Mouse (Mus musculus): ENCODE results near the gene Cenph.
"Not testable (repeated sequence)": the region's sequence is repeated elsewhere in the genome, so short reads cannot be mapped to it uniquely, and the experiment has no call there.

The Cenph gene

DNA sequence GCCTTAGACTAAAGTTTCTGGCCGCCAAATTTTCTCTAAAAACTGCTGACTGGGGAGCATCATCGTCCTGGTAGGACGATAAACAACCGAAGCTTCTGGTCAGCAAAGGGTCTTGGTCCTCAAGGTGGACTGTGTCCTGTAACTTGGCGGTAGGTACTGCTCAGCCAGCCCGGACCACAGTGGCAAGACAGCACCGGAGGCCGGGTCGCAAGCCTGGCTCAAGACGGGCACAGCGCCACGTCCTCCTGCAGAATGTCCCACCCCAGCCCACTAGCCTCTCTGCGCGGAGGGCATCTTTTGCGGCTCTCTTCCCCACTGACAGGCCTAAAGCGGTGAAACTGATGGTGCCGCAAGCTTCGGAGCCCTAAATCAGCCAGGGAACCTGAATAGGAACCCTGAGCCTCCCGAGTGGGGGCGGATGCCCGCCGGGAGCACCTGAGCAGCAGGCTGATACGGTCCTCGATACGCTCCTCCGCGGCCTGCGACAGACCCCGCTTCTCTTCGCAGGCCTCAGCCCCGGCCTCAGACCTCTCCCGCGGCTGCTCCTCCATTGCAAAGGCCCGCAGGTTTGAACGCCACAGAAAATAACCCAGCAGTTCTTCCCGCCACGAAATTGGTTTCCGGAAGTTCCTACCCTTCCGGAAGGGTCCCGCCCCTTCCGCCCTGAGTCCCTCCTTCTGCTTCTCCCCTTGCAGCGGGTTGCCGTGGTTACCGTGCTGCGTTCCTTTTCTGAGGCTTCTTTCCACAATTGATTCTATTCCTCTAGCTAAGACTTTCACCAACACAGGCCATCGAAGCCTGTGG is at the start of gene Cenph:
Cenph (minus strand) TSS at position 648 of the 804 bp plus-strand sequence.
- no peak for DNase-seq (ENCODE audit: extremely low read depth, low read depth, low spot score)

DNA sequence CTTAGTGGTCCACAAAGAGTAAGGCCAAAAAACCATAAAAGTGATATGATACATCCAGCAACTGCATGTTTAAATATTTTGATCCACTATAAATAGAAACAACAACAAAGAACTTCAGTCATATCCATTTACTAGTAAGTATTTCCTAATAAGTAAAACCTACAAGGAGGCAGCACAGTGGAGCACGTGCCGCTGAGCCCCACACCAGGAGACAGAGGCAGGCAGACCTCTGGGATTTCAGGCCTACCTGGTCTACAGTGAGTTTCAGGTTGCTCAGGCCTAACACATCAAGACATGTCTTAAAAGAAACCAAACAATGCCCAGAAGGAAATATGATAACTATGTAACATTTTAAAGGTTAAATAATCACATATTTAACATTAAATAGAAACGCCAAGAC is 49.2 kb upstream of the Cenph start:
- no peak for DNase-seq (ENCODE audit: extremely low read depth, low read depth, low spot score)

DNA sequence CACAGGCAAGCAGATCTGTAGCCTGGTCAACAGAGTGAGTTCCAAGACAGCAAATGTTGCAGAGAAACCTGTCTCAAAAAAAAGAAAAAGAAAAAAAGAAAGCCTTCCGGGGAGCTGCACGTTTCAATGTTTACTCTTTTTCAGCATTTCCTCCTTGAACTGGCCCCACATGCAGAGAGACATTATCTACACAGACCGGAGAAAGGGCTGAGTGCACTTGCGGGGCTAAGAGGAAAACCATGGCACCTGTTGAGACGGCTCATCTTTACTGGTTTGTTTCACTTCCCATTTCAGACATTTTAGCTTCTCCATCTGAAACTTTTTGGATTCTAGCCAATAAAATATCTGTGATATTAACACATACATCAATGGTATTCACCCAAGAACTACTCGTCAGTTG is 48.6 kb upstream of the Cenph start:
- no peak for DNase-seq (ENCODE audit: extremely low read depth, low read depth, low spot score)

DNA sequence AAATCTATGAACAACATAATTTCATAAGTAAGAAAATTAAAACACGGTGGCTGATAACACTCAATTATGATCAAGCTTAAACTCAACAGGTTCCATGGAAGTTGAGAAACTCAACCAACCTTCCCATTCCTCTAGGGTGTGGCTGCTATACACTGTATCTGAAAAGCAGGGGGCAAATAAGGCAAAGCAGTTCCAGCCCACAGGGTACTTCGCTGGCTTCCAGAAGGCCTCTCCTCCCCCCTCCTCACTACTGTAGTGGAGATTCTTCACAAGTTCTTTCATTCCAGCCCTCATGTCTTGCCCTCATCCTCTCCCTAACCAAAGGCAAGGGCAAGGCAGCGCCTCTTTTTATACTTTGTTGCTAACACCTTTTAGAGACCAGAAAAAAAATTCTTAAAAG is 48.2 kb upstream of the Cenph start:
- no peak for DNase-seq (ENCODE audit: extremely low read depth, low read depth, low spot score)

DNA sequence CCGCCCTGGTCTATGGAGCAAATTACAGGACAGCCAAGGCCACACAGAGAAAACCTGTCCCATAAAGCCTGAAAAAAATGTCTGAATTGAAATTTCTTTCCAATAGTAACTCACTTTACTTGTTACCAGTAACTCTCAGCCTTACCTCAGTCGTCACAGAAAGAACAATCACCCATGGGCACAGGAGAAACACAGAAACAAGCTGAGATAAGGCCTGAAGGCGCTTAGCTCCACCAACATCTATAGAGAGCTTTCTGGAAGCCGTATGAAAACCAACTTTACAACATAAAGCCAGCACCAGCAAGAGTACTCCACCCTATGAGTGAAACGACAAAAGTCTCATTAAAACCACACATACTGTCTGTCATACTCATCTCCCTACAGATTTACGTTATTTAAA is 38.8 kb upstream of the Cenph start:
- DNase-seq (ENCODE audit: extremely low read depth, low read depth, low spot score) = no peak

DNA sequence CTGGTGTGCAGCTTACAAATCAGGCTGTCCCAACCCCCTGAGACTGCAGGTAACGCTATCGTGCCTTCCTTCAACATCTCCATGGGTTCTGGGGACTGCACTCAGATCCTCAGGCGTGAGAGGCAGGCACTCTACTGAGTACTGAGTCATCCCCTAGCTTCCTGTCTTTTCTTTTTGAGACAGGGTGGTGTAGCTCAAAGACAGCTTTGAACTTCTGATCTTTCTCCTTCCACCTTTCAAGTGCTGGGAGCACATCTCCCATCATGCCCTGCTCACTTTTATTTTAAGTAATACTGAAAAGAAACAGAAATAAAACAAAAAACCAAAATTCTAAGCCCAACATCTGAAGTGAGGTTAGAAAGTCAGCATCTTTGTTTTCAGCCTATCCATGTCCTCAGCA is 30.1 kb upstream of the Cenph start:
- DNase-seq (ENCODE audit: extremely low read depth, low read depth, low spot score) = no peak

DNA sequence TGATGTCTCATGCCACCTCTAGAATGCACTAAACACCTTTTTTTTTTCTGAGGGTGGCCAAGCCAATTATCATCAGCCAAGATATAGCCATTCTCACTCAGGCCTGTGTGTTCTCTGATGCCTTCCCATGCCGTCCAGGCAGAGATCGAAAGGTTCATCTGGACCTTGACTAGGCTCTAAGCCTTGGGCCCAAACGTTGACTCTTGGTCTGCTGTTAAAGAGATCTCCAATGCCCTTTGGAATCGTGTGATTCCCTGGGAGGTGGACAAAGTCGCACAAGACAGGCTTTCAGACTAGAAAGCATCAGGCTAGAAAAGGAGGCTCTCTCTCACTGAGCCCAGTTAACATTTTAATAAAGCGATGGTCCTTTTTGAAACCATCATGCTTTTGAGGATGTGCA is 21.5 kb upstream of the Cenph start:
- no peak for DNase-seq (ENCODE audit: extremely low read depth, low read depth, low spot score)

DNA sequence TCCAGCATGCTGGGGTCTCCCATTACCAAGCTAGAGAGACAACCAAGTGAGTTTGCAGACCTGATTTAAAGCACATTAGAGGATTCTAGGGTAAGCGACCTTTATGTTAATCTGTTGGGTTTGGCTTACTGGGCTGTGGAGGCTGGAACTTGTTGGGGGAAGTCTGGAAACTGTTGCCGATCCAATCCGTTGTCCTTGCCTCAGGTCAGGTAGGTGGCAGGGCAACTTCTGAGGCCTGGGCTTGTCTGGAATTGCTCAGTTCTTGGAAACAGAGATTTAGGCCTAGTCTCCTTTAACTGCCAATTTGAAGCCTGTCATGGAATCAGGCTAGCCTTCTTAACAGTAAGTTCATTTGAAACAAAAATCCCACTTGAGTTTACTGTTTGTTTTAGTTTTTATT is 13.4 kb upstream of the Cenph start:
- peak; percentile 82 for DNase-seq (ENCODE audit: extremely low read depth, low read depth, low spot score)

DNA sequence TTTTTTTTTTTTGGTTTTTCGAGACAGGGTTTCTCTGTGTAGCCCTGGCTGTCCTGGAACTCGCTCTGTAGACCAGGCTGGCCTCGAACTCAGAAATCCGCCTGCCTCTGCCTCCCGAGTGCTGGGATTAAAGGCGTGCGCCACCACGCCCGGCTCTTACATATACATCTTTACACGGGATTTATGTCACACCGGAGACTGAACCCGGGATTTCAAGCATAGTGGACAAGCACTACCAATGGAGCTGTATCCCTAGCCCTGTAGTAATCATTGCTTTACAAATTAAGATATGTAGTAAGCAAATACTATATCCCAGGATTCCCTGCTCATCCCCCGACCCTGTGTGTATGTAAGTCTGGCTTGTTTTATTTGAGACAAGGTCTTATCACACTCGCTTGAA is 12.4 kb upstream of the Cenph start:
- not testable (repeated sequence) for DNase-seq (ENCODE audit: extremely low read depth, low read depth, low spot score)

DNA sequence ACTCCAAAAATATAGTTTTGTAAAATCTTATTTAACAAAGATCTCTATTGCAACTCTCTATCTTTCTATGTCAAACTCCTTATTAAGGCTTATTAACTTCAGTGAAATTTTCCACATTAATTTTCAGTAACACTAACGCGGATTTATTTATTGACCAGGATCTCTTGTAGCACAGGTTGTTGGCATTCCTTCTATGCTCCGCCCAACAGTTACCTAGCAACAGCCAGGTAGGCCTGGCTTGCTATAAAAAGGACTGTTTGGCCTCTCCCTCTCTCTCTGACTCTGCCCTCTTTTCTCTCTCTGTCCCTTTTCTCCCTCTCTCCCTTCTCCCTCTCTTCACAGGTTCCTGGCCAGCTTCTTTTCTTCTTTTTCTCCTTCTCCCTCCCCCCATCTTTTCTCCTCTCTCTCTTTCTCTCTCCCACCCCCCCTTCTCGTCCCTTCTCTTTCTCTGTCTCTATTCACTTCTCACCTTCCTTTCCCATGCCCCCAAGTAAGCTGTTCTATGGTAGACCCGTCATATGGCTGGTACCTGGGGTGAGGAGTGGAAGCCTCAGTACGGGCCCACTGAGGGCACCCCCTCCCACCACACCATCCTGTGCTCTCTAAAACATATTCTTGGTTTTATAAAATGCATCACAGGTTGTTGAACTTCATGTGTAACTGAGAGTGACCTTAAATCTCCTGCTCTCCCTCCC is 11.8 kb upstream of the Cenph start:
- DNase-seq (ENCODE audit: extremely low read depth, low read depth, low spot score) = no peak

DNA sequence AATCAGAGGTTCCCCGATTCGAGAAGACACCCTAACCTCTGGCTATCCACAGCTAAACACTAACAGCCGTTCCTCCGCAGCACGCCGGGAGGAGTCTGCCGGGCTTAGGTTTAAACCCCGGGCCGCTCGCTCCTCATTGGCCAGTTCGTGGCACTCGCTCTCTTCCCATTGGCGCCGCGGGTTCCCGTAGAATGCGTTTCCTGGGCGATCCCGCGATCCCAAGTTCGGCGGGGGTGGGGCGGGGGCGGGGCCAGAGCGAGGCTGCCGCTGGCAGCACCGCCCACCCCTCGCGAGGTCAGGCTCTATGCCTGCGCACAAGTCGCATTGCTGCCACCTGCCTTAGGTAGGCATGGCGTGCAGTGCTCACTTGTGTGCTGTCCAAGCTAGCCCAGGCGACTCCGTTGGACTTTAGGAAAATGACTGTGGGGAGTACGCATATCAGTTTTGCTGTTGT is 10.7 kb upstream of the Cenph start, which contains the start of gene Ccnb1:
Ccnb1 (minus strand) TSS at position 157 of the 454 bp plus-strand sequence.
- DNase-seq (ENCODE audit: extremely low read depth, low read depth, low spot score) = no peak

DNA sequence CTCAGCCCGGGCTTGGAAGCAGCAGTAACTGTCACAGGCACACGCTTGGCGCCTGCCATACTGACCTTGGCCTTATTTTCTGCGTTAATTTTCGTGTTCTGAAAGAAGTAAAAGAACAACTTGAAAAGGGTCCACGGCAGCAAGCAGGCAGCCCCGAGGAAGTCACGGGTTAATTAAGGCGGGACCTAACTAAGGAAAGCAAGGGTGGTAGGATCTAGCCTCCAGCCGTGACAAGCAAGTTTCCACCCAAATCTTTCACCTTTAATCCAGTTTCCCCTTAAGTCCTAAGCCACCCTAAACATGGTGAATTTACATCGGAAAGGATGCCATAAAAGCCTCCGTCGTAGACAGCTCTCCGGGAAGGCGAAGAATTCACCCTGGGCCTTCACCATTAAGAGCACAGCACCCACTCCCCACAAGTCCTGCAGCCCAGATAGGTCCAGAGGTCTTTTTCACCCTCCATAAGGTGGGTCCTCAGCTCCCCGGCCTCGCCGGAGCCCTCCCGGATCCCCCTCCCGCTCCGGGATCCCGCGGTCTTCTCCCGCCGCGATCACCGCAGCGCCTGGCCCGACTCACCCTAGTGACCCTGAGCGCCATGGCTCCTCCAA is 10.2 kb upstream of the Cenph start:
- no peak for DNase-seq (ENCODE audit: extremely low read depth, low read depth, low spot score)

DNA sequence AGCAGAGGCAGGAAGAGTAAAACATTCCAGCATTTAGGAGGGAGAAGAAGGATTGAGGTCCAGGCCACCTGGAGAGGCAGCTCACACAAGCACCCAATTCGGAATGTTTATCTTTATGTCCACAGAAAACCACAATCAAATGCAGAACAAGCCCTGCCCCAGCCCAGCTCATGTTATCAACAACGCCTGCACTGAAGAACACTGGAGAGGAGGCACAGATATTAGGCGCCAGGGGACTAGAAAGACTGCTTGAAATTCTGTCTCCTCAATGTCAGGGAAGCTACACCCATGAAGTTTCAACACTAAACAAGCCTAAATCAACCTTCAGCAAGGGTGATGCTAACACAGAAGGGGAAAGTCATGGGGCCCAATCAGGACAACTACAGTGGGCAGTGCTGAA is 1.8 kb upstream of the Cenph start:
- DNase-seq (ENCODE audit: extremely low read depth, low read depth, low spot score) = no peak

DNA sequence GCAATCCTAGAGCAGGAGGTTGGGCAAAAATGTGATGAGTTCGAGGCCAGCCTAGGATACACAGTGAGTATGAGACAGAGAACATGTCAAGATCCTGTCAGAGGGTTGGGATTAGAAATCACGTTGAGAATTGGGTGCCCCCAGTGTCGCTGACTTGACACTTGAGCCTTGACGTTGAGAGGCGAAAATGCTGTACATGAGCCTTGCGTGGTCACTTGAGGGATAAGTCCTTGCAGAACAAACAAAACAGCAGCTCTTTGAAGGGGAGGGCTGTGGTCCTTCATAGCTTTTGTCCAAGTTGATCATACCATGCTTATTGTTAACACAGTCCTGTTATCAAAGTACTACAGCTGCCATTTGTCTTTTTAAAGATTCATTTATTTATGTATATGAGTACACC is 1.0 kb upstream of the Cenph start:
- DNase-seq (ENCODE audit: extremely low read depth, low read depth, low spot score) = no peak

DNA sequence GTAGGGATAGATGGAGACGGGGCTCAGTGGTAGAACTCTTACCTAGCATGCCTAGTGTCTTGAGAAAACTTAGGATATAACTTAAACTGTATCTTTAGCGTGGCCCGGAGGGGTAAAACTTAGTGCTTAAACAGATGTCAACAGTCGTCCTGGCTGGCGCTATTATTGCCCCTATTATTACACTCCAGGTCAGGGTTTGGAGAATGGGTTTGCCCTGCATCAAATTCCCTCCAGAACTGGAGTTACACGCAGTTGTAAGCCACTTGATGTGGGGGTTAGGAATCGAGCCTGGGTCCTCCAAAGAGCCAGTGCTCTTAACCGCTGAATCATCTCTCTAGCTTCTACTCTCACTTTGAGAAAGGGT is 339 bp upstream of the Cenph start:
- no peak for DNase-seq (ENCODE audit: extremely low read depth, low read depth, low spot score)

DNA sequence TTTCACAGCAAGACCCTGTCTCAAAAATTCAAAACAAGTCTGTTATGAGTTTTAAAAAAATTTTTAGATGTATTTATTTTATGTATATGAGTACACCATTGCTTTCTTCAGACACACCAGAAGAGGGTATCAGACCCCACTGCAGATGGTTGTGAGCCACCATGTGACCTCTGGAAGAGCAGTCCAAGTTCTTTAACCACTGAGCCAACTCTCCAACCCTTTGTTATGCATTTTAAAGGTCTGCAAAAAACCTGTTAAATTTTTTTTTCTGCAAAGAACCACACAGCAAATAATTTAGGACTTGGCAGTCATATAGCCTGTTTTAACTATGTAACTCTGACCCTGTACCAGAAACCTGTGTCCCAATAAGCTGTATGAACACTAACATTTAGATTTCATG is 995 bp downstream of the Cenph start:
- no peak for DNase-seq (ENCODE audit: extremely low read depth, low read depth, low spot score)

DNA sequence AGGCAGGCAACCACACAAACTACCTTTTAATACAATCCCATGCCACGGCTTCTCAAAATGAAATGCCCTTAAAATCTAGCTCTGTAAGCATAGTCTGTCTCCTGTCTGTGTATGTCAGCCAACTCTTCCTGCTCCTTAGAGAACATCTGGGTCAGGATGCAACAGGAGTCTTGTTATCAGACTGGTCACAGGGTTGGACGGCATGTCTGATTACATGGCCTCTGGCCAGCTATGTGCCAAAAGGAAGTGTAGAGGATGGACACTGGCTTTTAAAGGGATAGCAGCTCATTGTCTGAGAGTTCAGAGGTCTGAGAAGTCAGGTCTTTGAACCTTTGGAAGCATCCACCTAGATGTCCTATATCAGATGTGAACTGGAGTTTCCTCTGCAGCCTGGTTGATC is 20.4 kb downstream of the Cenph start:
- DNase-seq (ENCODE audit: extremely low read depth, low read depth, low spot score) = no peak

DNA sequence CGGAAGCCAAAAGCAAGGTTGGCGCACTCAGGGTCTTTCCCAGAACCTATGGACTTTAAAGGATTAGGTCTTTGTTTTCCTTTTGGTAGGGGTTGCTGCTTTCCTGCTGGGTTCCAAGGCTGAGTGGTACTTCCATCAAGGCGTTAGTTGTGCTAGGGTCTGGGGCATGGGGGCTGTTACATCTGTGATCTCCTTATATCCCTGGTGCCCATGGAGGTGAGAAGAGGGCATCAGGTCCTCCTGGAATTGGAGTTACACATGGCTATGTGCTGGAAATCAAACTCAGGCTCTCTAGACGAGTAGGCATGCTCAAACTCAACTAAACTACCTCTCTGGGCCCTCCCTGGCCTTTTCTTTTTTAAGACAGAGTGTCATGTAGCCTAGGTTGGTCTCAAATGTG is 21.5 kb downstream of the Cenph start:
- no peak for DNase-seq (ENCODE audit: extremely low read depth, low read depth, low spot score)

DNA sequence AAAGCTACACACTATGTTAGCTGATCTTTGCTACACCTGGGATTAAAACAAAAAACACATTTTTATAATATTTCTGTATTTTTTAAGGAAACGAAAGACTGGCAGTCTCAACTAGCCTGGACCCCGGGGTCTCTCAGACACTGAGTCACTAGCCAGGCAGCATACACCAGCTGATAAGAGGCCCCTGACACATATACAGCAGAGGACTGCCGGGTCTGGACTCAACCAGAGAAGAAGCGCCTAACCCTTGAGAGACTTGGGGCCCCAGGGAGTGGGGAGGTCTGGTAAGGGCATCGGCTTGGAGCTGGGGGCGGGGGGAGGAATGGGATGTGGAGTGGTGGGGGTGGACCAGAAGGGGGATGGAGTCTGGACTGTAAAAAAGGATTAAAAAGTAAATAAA is 22.7 kb downstream of the Cenph start:
- no peak for DNase-seq (ENCODE audit: extremely low read depth, low read depth, low spot score)

DNA sequence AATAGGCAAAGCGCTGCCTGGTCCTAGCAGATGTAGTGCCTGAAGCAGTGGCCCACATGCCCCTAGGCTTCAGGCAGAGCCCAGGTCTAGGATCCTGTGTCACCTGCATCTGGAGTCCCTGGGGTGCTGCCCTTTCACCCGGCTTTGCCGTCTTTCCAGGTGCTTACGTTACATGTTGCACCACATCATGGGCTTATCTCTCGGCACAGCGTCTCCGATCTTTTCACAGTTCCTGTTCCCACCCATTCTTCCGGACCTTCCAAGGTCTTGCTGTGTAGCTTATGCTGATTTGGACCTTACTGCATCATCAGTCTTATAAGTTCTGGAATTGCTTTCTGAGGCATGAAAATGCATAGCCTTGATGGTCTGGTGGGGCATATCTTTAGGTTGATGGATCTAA is 23.2 kb downstream of the Cenph start:
- DNase-seq (ENCODE audit: extremely low read depth, low read depth, low spot score) = no peak

DNA sequence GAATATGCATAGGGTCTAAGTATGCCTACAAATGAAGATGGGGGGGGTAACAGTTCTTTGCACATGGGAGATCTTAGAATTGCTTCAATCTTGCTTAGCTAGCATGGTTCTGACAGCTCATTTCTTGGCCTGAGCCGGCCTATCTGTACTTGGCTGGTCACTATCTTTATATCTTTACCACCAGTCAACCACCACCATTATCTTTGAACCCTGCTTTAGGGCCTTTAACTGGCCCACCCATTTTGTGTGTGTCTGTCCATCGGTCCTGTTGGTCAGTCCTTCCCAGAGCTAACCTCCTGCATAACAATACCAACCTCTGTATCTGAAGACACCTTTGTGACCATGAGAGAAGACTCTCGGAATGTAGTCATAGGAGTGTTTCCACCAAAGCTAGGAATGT is 24.3 kb downstream of the Cenph start:
- no peak for DNase-seq (ENCODE audit: extremely low read depth, low read depth, low spot score)

DNA sequence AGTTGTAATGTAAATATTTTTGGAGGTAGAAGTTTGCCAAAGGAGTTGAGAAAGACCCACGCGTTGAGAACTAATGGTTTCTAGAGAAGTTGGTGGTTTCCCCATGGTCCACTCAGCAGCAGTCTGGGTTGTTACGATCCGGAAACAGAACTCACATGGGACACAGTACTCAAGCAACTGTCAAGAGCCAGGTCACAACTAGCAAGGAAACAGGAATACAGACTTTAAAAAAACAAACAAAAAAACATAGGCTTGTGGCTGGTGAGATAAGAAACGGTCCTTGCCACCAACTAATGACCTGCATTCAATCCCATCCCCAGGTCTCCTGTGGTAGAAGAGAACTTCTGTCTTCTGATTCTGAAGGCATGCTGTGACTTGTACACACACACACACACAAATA is 24.9 kb downstream of the Cenph start:
- DNase-seq (ENCODE audit: extremely low read depth, low read depth, low spot score) = no peak
